Mouse (Mus musculus) megakaryocyte, adult 5-6 weeks (primary cell): ENCODE measurements at regions not wholly inside any gene's neighbourhood (a gene's known extent, or its start where the extent isn't known, plus 50 kb on each side); places are given as distances from the start of the nearest gene placed in this dataset.

Experiments used
- ATAC-seq: 2 replicates; pipeline ENCODE4 v1.8.0; 2016; ENCODE audit warnings: mild to moderate bottlenecking, inconsistent platforms; ENCODE audit not compliant: poor library complexity, severe bottlenecking

GRCm38 (mm10) chr11:27280791-27281190 lies 687.0 kb upstream of the Vrk2 start:
- ATAC-seq = no peak

- ATAC-seq = peak; percentile 70
Observed at GRCm38 (mm10) chr11:27264253-27264652, 670.5 kb upstream of the Vrk2 start.

- ATAC-seq = no peak
Observed at GRCm38 (mm10) chr11:27258521-27258920, 664.7 kb upstream of the Vrk2 start.

- peak; percentile 60 for ATAC-seq
Observed at GRCm38 (mm10) chr11:27235884-27236283, 642.1 kb upstream of the Vrk2 start.

GRCm38 (mm10) chr11:27226454-27226853 lies 632.7 kb upstream of the Vrk2 start:
- no peak for ATAC-seq

- no peak for ATAC-seq
Observed at GRCm38 (mm10) chr11:27222436-27222835, 628.6 kb upstream of the Vrk2 start.

- ATAC-seq = no peak
Observed at GRCm38 (mm10) chr11:27221956-27222355, 628.2 kb upstream of the Vrk2 start.

GRCm38 (mm10) chr11:27219715-27220699 lies 626.2 kb upstream of the Vrk2 start:
- ATAC-seq = peak; percentile 76

- no peak for ATAC-seq
Observed at GRCm38 (mm10) chr11:27215752-27216151, 622.0 kb upstream of the Vrk2 start.

GRCm38 (mm10) chr11:27203330-27204214 lies 609.8 kb upstream of the Vrk2 start:
- no peak for ATAC-seq

GRCm38 (mm10) chr11:27184035-27184434 lies 590.2 kb upstream of the Vrk2 start:
- ATAC-seq = no peak

- ATAC-seq = no peak
Observed at GRCm38 (mm10) chr11:27183422-27183821, 589.6 kb upstream of the Vrk2 start.

GRCm38 (mm10) chr11:27160411-27160810 lies 566.6 kb upstream of the Vrk2 start:
- no peak for ATAC-seq
